Mouse (Mus musculus) intestine, embryonic 14.5 days (tissue): ENCODE data around the gene Prr15. TPM values are rescaled to one million over a fixed set of nuclear protein-coding genes. Genes with fewer than 3 reads are reported as not detected.

Experiments used
- ATAC-seq: fragments of 200-750 bp; cut with Nextera tagmentation; replicated peaks from 2 replicates; pipeline ENCODE4 v1.8.0; 2017; ENCODE audit warnings: low read depth, moderate number of reproducible peaks, moderate TSS enrichment, moderate library complexity; ENCODE audit not compliant: low FRiP score, low TSS enrichment
- DNase-seq: peaks from one replicate; pipeline ENCODE4 v3.0.0-alpha.2; 2018; ENCODE audit warnings: low spot score
- H3K27ac ChIP-seq: fragments of 300-500 bp; sonication (generic); 2 replicates; pipeline ENCODE4 v1.5.1; 2014; ENCODE audit warnings: low read depth, mild to moderate bottlenecking, control low read depth
- H3K27me3 ChIP-seq: fragments of 300-500 bp; sonication (generic); replicated peaks from 2 replicates; pipeline ENCODE4 v1.6.1; 2014; ENCODE audit warnings: low read length, control low read depth; ENCODE audit not compliant: control insufficient read depth, insufficient read depth
- H3K36me3 ChIP-seq: fragments of 300-500 bp; sonication (generic); 2 replicates; pipeline ENCODE4 v1.6.1; 2014; ENCODE audit warnings: low read length, control low read depth; ENCODE audit not compliant: control insufficient read depth, insufficient read depth
- H3K4me1 ChIP-seq: fragments of 300-500 bp; sonication (generic); replicated peaks from 2 replicates; pipeline ENCODE4 v1.6.1; 2014; ENCODE audit warnings: low read length, control low read depth, mixed read lengths; ENCODE audit not compliant: control insufficient read depth, insufficient read depth
- H3K4me2 ChIP-seq: fragments of 300-500 bp; sonication (generic); 2 replicates; pipeline ENCODE4 v1.6.1; 2014; ENCODE audit warnings: low read length
- H3K4me3 ChIP-seq: fragments of 300-500 bp; sonication (generic); 2 replicates; pipeline ENCODE4 v1.5.1; 2014; ENCODE audit warnings: low read depth, low read length, control low read depth, mixed read lengths
- H3K9ac ChIP-seq: fragments of 300-500 bp; sonication (generic); 2 replicates; pipeline ENCODE4 v1.6.1; 2014; ENCODE audit warnings: mild to moderate bottlenecking, low read length
- H3K9me3 ChIP-seq: fragments of 300-500 bp; sonication (generic); 2 replicates; pipeline ENCODE4 v1.6.1; 2016; ENCODE audit warnings: low read length, control low read depth; ENCODE audit not compliant: control insufficient read depth
- WGBS: fragments of 180-500 bp; shearing (Covaris S2); extraction: QIAGEN DNeasy Blood & Tissue Kit; methylation state at CpG from one replicate; pipeline ENCODE4 v1.1.7; 2014; 5-methylcytosine and 5-hydroxymethylcytosine counted together
- polyA plus RNA-seq: library from polyadenylated mRNA; unstranded; fragments of >200 nt; fragmentation: Nextera tagmentation; extraction: Ambion mirVana; gene quantifications from 2 replicates; pipeline ENCODE4 v1.2.1, GENCODE M21; 2014

The Prr15 gene
- polyA plus RNA-seq, 1 experiment from 2014 or later, result 8.6 TPM

GRCm38 (mm10) chr6:54333652-54334396, 8.2 kb downstream of the Prr15 start:
- ATAC-seq, result 0 out of 2 replicates have a peak, but pooled peaks have one; percentile 14
- H3K4me2 ChIP-seq, result no peak overlapping the region

GRCm38 (mm10) chr6:54337321-54337720, 11.7 kb downstream of the Prr15 start:
- H3K9me3 ChIP-seq, result no peaks in the 10 kb centered on the region
- peaks cover 5% of the 10 kb centered on the region; the same call in 1 of the 2 replicates for H3K4me1 ChIP-seq
- no peak overlapping the region for H3K4me3 ChIP-seq
- DNase-seq (no peak), ATAC-seq (no peak)
- no peak overlapping the region for H3K9ac ChIP-seq
- no peaks in the 10 kb centered on the region for H3K36me3 ChIP-seq
- no peaks in the 10 kb centered on the region for H3K27me3 ChIP-seq
- WGBS, result 86% methylated on average over 6 of the region's 6 CpGs
- H3K4me2 ChIP-seq, result no peak overlapping the region
- no peak overlapping the region for H3K27ac ChIP-seq

More at GRCm38 (mm10) chr6:54333652-54334396, 8.2 kb downstream of the Prr15 start:
- H3K9me3 ChIP-seq, result no peaks in the 10 kb centered on the region
- peak; percentile 63 for DNase-seq
- no peaks in the 10 kb centered on the region for H3K27me3 ChIP-seq
- H3K4me3 ChIP-seq, result no peak overlapping the region
- H3K27ac ChIP-seq, result peak overlapping the region; percentile 59; the same call in 1 of the 2 replicates
- no peak overlapping the region for H3K9ac ChIP-seq
- WGBS, result 38% methylated on average over 9 of the region's 9 CpGs
- no peaks in the 10 kb centered on the region for H3K36me3 ChIP-seq
- H3K4me1 ChIP-seq, result peaks cover 8% of the 10 kb centered on the region; the same call in 1 of the 2 replicates

DNA sequence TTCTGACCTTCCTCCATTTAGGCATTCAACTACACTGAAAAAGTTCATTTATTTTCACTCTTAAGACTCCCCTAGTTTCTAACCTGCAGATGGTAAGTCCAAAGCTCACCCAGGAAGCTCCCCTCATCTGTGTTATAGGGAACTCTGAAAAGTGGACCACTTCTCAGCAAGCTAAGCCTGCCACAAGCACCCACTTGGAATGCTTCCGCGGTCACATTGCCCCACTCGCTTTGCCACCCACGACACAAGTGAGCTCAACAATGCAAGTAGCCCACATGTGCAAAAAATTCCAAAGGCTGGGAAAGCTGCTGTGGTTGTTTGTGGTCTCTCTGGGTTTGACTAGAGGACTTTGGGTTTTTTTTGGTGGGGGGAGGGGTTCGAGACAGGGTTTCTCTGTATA, 15.5 kb downstream of the Prr15 start:
- 86% methylated on average over 5 of the region's 5 CpGs for WGBS
- Histone ChIP-seq H3K27me3 (no peaks in the 10 kb centered on the region), H3K4me2 (no peak overlapping the region), H3K4me3 (no peak overlapping the region), H3K36me3 (no peaks in the 10 kb centered on the region), H3K9ac (no peak overlapping the region), H3K27ac (no peak overlapping the region), H3K9me3 (no peaks in the 10 kb centered on the region), H3K4me1 (no peaks in the 10 kb centered on the region)
- ATAC-seq, result no peak
- DNase-seq, result no peak

GRCm38 (mm10) chr6:54342223-54342622, 16.6 kb downstream of the Prr15 start:
- DNase-seq (no peak), ATAC-seq (no peak)
- H3K27ac ChIP-seq, result no peak overlapping the region
- no peak overlapping the region for H3K4me2 ChIP-seq
- no peak overlapping the region for H3K4me3 ChIP-seq
- no peaks in the 10 kb centered on the region for H3K36me3 ChIP-seq
- H3K9ac ChIP-seq, result no peak overlapping the region
- no peaks in the 10 kb centered on the region for H3K27me3 ChIP-seq
- 90% methylated on average over 10 of the region's 10 CpGs for WGBS
- H3K9me3 ChIP-seq, result no peaks in the 10 kb centered on the region
- H3K4me1 ChIP-seq, result no peaks in the 10 kb centered on the region

DNA sequence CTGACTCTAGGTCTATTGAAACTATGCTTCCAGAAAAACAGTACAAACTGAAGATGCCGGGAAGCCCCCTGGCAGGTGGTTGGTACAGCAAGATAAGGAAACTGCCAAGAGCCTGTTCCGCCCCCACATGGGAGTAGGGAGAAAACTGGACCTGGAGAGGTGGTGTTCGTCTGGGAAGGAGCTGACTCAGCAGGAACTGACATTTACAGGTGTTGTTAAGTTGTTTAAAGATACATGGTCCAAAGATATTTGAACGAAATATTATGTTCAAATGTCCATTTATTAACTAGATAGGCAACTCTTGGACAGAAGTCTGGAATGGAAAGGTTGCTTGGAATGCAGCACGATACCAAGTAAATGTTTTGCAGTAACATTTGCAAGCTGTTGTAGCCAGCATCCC, 26.2 kb downstream of the Prr15 start:
- H3K9me3 ChIP-seq, result no peaks in the 10 kb centered on the region
- no peak overlapping the region for H3K9ac ChIP-seq
- WGBS, result 68% methylated on average over 5 of the region's 5 CpGs
- no peaks in the 10 kb centered on the region for H3K36me3 ChIP-seq
- peaks cover 11% of the 10 kb centered on the region; the same call in 1 of the 2 replicates for H3K4me1 ChIP-seq
- ATAC-seq (no peak), DNase-seq (no peak)
- no peak overlapping the region for H3K4me3 ChIP-seq
- no peaks in the 10 kb centered on the region for H3K27me3 ChIP-seq
- H3K27ac ChIP-seq, result no peak overlapping the region
- H3K4me2 ChIP-seq, result no peak overlapping the region

DNA sequence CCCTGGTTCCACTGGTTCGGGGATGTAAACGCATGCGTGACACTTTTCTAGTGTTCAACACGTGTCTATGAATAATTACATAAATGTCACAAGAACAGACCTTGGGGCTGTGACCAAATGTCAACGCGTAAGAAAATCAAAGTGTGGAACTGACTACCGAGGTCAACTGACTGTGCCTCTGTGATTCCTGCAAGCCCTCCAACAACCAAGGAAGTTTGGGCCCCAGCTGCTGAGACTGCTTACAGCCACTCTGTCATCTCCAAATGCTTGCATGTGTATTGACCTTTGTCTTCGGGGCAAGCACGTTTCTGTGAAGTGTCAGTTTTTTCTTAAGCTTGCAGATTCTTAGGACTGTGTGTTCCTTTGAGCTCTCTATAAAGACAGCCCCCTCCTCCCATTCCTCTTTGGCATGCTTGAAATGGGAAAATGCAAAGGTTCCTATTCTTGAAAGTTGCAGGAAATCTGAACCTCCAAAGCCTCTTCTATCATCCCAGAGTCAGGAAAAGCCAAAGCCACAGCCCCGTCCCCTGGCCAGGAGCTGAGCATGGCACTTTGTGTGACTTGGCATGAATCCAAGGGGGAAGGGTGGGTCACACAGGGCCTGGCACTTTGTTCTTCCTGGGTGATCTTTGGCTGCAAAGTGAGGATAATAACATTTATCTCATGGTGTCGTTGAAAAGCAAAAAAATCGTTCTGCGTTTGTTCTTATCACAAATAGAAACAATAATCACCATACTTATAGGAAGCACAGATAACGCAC, 27.5 kb downstream of the Prr15 start:
- 38% methylated on average over 14 of the region's 14 CpGs for WGBS
- DNase-seq (no peak), ATAC-seq (no peak)
- Histone ChIP-seq H3K9me3 (no peaks in the 10 kb centered on the region), H3K9ac (no peak overlapping the region), H3K4me1 (peaks cover 11% of the 10 kb centered on the region; the same call in 1 of the 2 replicates), H3K27me3 (no peaks in the 10 kb centered on the region), H3K4me2 (no peak overlapping the region), H3K4me3 (no peak overlapping the region), H3K36me3 (no peaks in the 10 kb centered on the region), H3K27ac (no peak overlapping the region)

GRCm38 (mm10) chr6:54353698-54354097, 28.1 kb downstream of the Prr15 start:
- no peaks in the 10 kb centered on the region for H3K36me3 ChIP-seq
- H3K27me3 ChIP-seq, result no peaks in the 10 kb centered on the region
- DNase-seq (no peak), ATAC-seq (no peak; the same call in 1 of the 2 replicates)
- H3K9ac ChIP-seq, result no peak overlapping the region
- peaks cover 11% of the 10 kb centered on the region; the same call in 1 of the 2 replicates for H3K4me1 ChIP-seq
- no peak overlapping the region for H3K4me2 ChIP-seq
- WGBS, result 89% methylated on average over 5 of the region's 5 CpGs
- H3K9me3 ChIP-seq, result no peaks in the 10 kb centered on the region
- H3K27ac ChIP-seq, result no peak overlapping the region
- no peak overlapping the region for H3K4me3 ChIP-seq

GRCm38 (mm10) chr6:54355626-54356025, 30.0 kb downstream of the Prr15 start:
- H3K9me3 ChIP-seq, result 0 out of 2 replicates have a peak, but pooled peaks cover 3% of the 10 kb centered on the region
- H3K4me3 ChIP-seq, result no peak overlapping the region
- H3K4me2 ChIP-seq, result no peak overlapping the region
- no peak overlapping the region for H3K9ac ChIP-seq
- H3K4me1 ChIP-seq, result peaks cover 11% of the 10 kb centered on the region; the same call in 1 of the 2 replicates
- H3K27ac ChIP-seq, result no peak overlapping the region
- no peaks in the 10 kb centered on the region for H3K27me3 ChIP-seq
- ATAC-seq, result no peak
- no peaks in the 10 kb centered on the region for H3K36me3 ChIP-seq
- 81% methylated on average over 6 of the region's 6 CpGs for WGBS
- peak; percentile 43 for DNase-seq
